Mouse (Mus musculus) forebrain, postnatal 0 days (tissue): Measurements from ENCODE around the gene Dis3l2. TPM values are rescaled to one million over a fixed set of nuclear protein-coding genes. Genes with fewer than 3 reads are reported as not detected.

ENCODE experiments used
- ATAC-seq: fragments of 200-750 bp; cut with Nextera tagmentation; 2 replicates; pipeline ENCODE4 v1.8.0; 2017; ENCODE audit warnings: mild to moderate bottlenecking, moderate library complexity
- DNase-seq: peaks from one replicate; pipeline ENCODE4 v3.0.0-alpha.2; 2015
- H3K27ac ChIP-seq: fragments of 300-500 bp; sonication (generic); 2 replicates; pipeline ENCODE4 v1.5.1; 2014; ENCODE audit warnings: low read depth, mild to moderate bottlenecking, antibody characterized with exemption, low read length, moderate library complexity, mixed read lengths
- H3K27me3 ChIP-seq: fragments of 300-500 bp; sonication (generic); 2 replicates; pipeline ENCODE4 v1.6.1; 2014; ENCODE audit warnings: mild to moderate bottlenecking, low read length, mixed read lengths; ENCODE audit not compliant: insufficient read depth
- H3K36me3 ChIP-seq: fragments of 300-500 bp; sonication (generic); 2 replicates; pipeline ENCODE4 v1.6.1; 2014; ENCODE audit warnings: mild to moderate bottlenecking, moderate library complexity; ENCODE audit not compliant: insufficient read depth
- H3K4me1 ChIP-seq: fragments of 300-500 bp; sonication (generic); 2 replicates; pipeline ENCODE4 v1.6.1; 2014; ENCODE audit warnings: antibody characterized with exemption; ENCODE audit not compliant: insufficient read depth
- H3K4me2 ChIP-seq: fragments of 300-500 bp; sonication (generic); 2 replicates; pipeline ENCODE4 v1.6.1; 2014; ENCODE audit warnings: low read depth, mild to moderate bottlenecking, moderate library complexity
- H3K4me3 ChIP-seq: fragments of 300-500 bp; sonication (generic); 2 replicates; pipeline ENCODE4 v1.5.1; 2014; ENCODE audit warnings: low read depth, low read length, mixed read lengths
- H3K9ac ChIP-seq: fragments of 300-500 bp; sonication (generic); 2 replicates; pipeline ENCODE4 v1.6.1; 2014; ENCODE audit warnings: mild to moderate bottlenecking
- H3K9me3 ChIP-seq: fragments of 300-500 bp; sonication (generic); 2 replicates; pipeline ENCODE4 v1.6.1; 2016; ENCODE audit warnings: low read length
- CTCF ChIP-seq: sonication (generic); IDR thresholded peaks from 2 replicates; pipeline ENCODE4 v1.5.1; 2016; ENCODE audit warnings: antibody characterized with exemption, control low read depth, low read depth
- WGBS: fragments of 180-500 bp; shearing (Covaris S2); extraction: QIAGEN DNeasy Blood & Tissue Kit; methylation state at CpG from one replicate; pipeline ENCODE4 v1.1.7; 2014; 5-methylcytosine and 5-hydroxymethylcytosine counted together
- polyA plus RNA-seq: library from polyadenylated mRNA; unstranded; fragments of >200 nt; fragmentation: Nextera tagmentation; extraction: Ambion mirVana; gene quantifications from 2 replicates; pipeline ENCODE4 v1.2.1, GENCODE M21; 2015
- total RNA-seq: library from RNA; depleted of rRNA; stranded (reverse); fragments of >200 nt; gene quantifications from 2 replicates; pipeline ENCODE4 v1.2.3, GENCODE M21; 2014; rRNA removed

Gene Dis3l2
- 49.2 and 53.6 TPM in 2 replicates for total RNA-seq
- 31.7 and 35.0 TPM in 2 replicates for polyA plus RNA-seq

DNA sequence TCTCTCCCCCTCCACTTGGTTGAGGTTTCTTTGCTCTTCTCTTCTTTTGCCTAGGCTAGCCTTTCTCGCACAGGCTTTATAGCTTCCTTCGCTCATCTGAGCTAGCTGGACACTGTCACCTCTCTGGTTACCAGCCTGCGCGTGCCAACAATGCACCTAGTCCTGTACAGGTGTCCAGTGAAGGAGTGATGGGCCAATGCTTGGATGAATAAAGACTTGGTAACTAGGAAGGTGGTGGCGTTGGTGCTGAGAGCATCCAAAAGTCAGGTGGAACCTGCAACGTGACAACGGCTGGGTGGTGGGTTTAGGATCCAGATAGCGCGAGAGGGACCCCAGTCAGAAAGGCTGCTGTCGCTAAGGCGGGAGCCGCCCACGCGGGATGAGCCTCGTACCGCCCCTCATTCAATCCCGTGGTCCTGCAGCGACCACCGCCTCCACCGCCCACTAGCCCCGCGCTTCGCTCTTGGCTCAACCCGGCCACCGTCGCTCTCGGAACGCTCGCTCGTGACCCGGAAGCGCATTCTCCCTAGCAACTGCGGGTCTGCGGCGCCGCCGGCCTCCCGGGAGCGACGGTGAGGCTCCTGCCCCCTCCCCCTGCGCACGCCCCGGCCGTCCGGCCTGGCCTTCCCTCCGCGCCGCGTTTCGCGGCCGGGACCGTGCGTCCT lies at the start of gene Dis3l2:
Gene Dis3l2, plus strand, starts transcription at position 509 of the 665 bp plus-strand sequence.
- Histone ChIP-seq H3K4me2 (peak within 1 kb of the TSS; percentile 62), H3K27ac (peak within 1 kb of the TSS; percentile 85), H3K4me1 (peaks cover 3% of the 10 kb centered on the region), H3K27me3 (no peaks in the 10 kb centered on the region), H3K4me3 (peak within 1 kb of the TSS; percentile 92), H3K9me3 (no peaks in the 10 kb centered on the region), H3K9ac (peak within 1 kb of the TSS; percentile 87), H3K36me3 (no peaks in the 10 kb centered on the region)
- DNase-seq (peak; percentile 91), ATAC-seq (peak; percentile 96)
- WGBS: 3% methylated on average over 52 of the region's 54 CpGs
- TF ChIP-seq CTCF: no peak

DNA sequence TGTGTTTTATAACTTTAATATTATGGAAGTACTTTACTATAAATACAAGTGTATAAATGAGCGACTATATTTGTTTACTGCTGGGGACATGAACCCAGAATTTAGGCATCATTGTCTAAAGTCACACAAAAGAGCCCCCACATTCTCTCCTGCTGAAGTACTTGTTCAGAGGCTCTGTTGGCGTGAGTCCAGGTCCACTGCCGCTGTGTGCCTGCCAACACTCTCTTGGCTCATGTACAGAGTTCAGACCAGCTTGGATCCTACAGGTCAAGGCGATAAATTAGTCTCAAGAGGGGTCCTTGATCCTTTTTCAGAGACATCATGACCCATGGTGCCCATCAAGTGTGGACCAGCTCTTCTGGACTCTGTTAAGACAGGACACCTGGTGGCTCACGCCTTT lies 46.5 kb upstream of the Dis3l2 start:
- no peak for TF ChIP-seq CTCF
- H3K9ac ChIP-seq: no peak overlapping the region
- no peaks in the 10 kb centered on the region for H3K9me3 ChIP-seq
- no peaks in the 10 kb centered on the region for H3K4me1 ChIP-seq
- H3K4me3 ChIP-seq: no peak overlapping the region
- H3K4me2 ChIP-seq: no peak overlapping the region
- H3K27ac ChIP-seq: no peak overlapping the region
- H3K36me3 ChIP-seq: no peaks in the 10 kb centered on the region
- no peak for DNase-seq
- WGBS: 65% methylated on average over 5 of the region's 5 CpGs
- ATAC-seq: no peak
- H3K27me3 ChIP-seq: no peaks in the 10 kb centered on the region

DNA sequence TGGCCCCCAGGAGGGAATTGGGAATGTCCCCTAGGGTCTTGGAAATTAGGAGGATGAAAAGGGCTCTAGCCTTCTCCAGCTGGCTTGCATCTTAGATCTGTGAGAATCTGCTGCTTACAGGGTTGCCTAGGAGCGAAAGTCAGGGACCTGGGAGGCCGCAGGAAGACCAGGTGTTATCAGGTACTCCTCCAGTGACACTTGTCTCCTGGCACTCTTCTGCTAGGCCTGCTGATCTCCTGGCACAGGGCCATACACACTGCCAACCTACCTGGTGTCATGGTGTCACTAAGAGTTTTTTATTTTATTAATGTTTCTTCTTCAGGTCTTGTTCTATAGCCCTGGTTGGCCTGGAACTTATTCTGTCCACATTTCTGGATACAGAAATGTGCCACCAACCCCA lies 38.5 kb upstream of the Dis3l2 start:
- DNase-seq (no peak), ATAC-seq (no peak)

DNA sequence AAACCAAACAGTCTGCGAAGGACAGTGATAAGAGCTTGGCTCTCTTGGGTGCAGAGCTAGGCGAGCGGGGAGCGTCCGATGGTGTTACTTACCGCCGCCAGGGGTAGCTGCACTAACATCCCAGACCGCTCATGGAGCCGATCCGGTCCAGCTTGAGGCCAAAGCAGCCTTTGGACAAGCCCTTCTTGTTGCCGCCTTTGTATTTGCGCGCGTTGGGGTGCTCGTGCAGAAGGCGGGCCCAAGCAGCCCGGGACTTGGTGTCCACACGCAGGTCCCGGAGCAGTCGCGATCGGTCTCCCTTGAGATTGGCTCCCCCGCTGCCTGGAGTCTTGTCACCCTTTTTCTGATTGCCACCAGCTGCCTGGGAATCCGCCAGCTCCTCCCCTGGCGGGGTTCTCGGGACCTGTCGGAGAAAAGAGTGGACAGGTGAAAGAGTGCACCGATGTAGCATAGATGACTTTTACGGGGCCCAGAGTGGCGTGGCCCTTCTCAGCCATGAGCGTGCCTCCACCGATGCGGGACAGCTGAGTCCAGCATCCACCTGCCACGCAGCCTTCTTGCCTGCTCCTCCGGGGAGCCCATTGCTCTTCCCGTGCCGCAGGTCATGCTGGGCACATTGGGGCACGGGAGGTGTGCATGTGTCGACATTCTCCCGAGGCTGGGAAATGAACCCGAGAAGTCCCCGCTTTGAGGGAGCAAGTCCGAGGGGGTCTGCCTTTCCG lies 33.9 kb upstream of the Dis3l2 start:
- Histone ChIP-seq H3K9me3 (no peaks in the 10 kb centered on the region), H3K4me2 (peak overlapping the region; percentile 99), H3K36me3 (no peaks in the 10 kb centered on the region), H3K4me3 (peak overlapping the region; percentile 58), H3K9ac (peak overlapping the region; percentile 51), H3K4me1 (no peaks in the 10 kb centered on the region), H3K27ac (no peak overlapping the region), H3K27me3 (0 out of 2 replicates have a peak, but pooled peaks cover 5% of the 10 kb centered on the region)
- peak; percentile 92 for TF ChIP-seq CTCF
- 1% methylated on average over 44 of the region's 44 CpGs for WGBS
- ATAC-seq (peak; percentile 69), DNase-seq (peak; percentile 82)

More for the DNA sequence above, 38.5 kb upstream of the Dis3l2 start:
- WGBS: 84% methylated on average over 2 of the region's 2 CpGs
- no peak overlapping the region for H3K4me2 ChIP-seq
- no peak for TF ChIP-seq CTCF
- H3K9ac ChIP-seq: no peak overlapping the region
- no peaks in the 10 kb centered on the region for H3K9me3 ChIP-seq
- H3K4me1 ChIP-seq: no peaks in the 10 kb centered on the region
- no peak overlapping the region for H3K27ac ChIP-seq
- no peak overlapping the region for H3K4me3 ChIP-seq
- H3K27me3 ChIP-seq: no peaks in the 10 kb centered on the region
- H3K36me3 ChIP-seq: no peaks in the 10 kb centered on the region

DNA sequence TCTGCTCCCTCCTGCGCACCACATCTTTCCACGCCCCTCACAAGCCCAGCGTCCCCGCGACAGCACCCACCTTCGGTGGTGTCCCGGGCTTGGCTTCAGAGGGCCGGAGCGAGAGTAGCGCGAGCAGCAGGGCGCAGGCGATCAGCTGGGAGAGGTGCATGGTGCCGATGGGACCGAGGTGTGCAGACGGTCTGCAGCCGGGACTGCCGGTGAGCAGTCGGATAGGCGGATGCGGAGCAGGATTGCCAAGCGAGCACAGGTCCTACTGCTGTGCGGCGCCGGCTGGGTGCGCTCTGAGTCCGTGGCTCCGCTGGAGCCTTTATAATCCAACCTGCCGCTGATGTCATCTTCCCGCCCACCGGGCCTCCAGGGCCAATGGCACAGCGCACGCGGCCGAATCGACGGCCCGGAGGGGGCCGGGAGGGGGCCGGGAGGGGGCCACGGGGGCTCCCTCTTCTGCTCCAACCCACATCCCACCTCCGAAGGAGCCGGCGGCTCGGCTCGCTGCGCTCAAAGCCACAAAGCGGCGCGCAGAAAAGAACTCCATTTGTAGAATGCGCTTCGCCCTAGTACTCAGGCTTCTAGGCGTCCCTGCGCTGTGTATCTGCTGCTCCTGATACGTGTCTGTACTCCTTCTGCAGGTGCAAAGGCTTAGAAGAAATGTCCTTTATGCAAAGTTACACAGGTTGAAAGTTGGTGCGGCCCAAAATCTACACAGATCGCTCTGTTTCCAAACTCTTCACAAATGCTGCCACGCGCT lies 33.1 kb upstream of the Dis3l2 start, which contains the start of gene Nppc:
Gene Nppc, minus strand, starts transcription at position 293 of the 760 bp plus-strand sequence.
- peak within 1 kb of the TSS; percentile 51 for H3K9ac ChIP-seq
- DNase-seq (peak; percentile 87), ATAC-seq (peak; percentile 96)
- H3K4me1 ChIP-seq: no peaks in the 10 kb centered on the region
- peak within 1 kb of the TSS; percentile 29; the same call in 1 of the 2 replicates for H3K27ac ChIP-seq
- 4% methylated on average over 59 of the region's 59 CpGs for WGBS
- no peaks in the 10 kb centered on the region for H3K9me3 ChIP-seq
- peak within 1 kb of the TSS; percentile 58 for H3K4me3 ChIP-seq
- peak; percentile 59 for TF ChIP-seq CTCF
- no peaks in the 10 kb centered on the region for H3K36me3 ChIP-seq
- 0 out of 2 replicates have a peak, but pooled peaks cover 5% of the 10 kb centered on the region for H3K27me3 ChIP-seq
- H3K4me2 ChIP-seq: peak within 1 kb of the TSS; percentile 99

DNA sequence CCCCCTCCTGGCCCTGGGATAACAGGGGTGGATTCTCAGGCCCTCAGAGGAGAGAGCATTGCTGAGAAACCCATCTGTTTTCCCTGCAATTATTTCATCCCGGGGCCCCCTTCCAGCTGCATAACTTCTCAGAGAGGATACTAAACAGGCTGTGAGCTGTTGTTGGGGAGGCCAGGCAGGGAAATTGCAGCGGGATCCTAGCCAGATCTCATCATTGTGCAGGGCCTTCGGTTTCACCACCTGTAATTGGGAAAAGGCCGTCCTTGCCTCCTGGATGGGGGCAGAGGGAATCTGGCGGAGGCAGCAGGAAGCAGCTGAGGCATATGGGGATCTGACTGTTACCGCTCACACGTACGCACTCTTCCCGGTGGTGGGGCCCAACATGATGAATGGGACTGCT lies 29.2 kb upstream of the Dis3l2 start:
- Histone ChIP-seq H3K27me3 (0 out of 2 replicates have a peak, but pooled peaks cover 5% of the 10 kb centered on the region), H3K36me3 (no peaks in the 10 kb centered on the region), H3K4me1 (no peaks in the 10 kb centered on the region), H3K4me3 (no peak overlapping the region), H3K9me3 (no peaks in the 10 kb centered on the region), H3K27ac (no peak overlapping the region), H3K9ac (no peak overlapping the region), H3K4me2 (no peak overlapping the region)
- DNase-seq (no peak), ATAC-seq (no peak)
- WGBS: 55% methylated on average over 9 of the region's 9 CpGs
- TF ChIP-seq CTCF: no peak
